Mouse (Mus musculus) ES-Bruce4 (cell line): Measurements from ENCODE around the gene Grhl3. TPM values are rescaled to one million over a fixed set of nuclear protein-coding genes. Genes with fewer than 3 reads are reported as not detected.
A peak's percentile ranks its signal among the peaks of the same experiment; 100 is the strongest.

Experiments
- H3K27ac ChIP-seq: 2 replicates; pipeline ENCODE4 v1.5.1; 2012; ENCODE audit warnings: low read length, inconsistent platforms; ENCODE audit not compliant: insufficient read depth
- H3K27me3 ChIP-seq: 2 replicates; pipeline ENCODE4 v1.6.1; 2012; ENCODE audit warnings: mild to moderate bottlenecking, low read length, inconsistent platforms; ENCODE audit not compliant: control insufficient read depth, poor library complexity, insufficient read depth, severe bottlenecking
- H3K36me3 ChIP-seq: 2 replicates; pipeline ENCODE4 v1.6.1; 2012; ENCODE audit warnings: inconsistent platforms, mild to moderate bottlenecking, low read length, moderate library complexity; ENCODE audit not compliant: control insufficient read depth, poor library complexity, insufficient read depth, severe bottlenecking
- H3K4me1 ChIP-seq: one replicate; pipeline ENCODE4 v1.8.1; 2011; ENCODE audit warnings: low read length; ENCODE audit not compliant: control insufficient read depth, insufficient read depth
- H3K4me3 ChIP-seq: 2 replicates; pipeline ENCODE4 v1.5.1; 2011; ENCODE audit warnings: low read depth, mild to moderate bottlenecking, low read length
- H3K9ac ChIP-seq: 2 replicates; pipeline ENCODE4 v1.6.1; 2012; ENCODE audit warnings: low read depth, mild to moderate bottlenecking, inconsistent platforms; ENCODE audit not compliant: poor library complexity, severe bottlenecking
- H3K9me3 ChIP-seq: replicated peaks from 2 replicates; pipeline ENCODE4 v1.6.1; 2012; ENCODE audit warnings: mild to moderate bottlenecking, low read length, inconsistent platforms; ENCODE audit not compliant: control insufficient read depth, poor library complexity, insufficient read depth, severe bottlenecking
- CTCF ChIP-seq: IDR thresholded peaks from one replicate; pipeline ENCODE4 v1.8.1; 2011; ENCODE audit warnings: low read depth, low read length
- EP300 ChIP-seq: IDR thresholded peaks from 2 replicates; pipeline ENCODE4 v1.6.1; 2011; ENCODE audit warnings: low read depth, low read length; ENCODE audit not compliant: insufficient read depth
- POLR2A ChIP-seq: IDR thresholded peaks from one replicate; pipeline ENCODE4 v1.8.1; 2011; ENCODE audit warnings: low read length; ENCODE audit not compliant: insufficient read depth
- polyA plus RNA-seq: library from polyadenylated mRNA; stranded (reverse); fragments of >200 nt; gene quantifications from 2 replicates; pipeline ENCODE4 v1.2.4, GENCODE M21; 2011; ENCODE audit warnings: low read depth; ENCODE audit not compliant: missing spikeins, insufficient read depth, insufficient read length

Grhl3 gene
- polyA plus RNA-seq, 1 experiment = 18.0 TPM

DNA sequence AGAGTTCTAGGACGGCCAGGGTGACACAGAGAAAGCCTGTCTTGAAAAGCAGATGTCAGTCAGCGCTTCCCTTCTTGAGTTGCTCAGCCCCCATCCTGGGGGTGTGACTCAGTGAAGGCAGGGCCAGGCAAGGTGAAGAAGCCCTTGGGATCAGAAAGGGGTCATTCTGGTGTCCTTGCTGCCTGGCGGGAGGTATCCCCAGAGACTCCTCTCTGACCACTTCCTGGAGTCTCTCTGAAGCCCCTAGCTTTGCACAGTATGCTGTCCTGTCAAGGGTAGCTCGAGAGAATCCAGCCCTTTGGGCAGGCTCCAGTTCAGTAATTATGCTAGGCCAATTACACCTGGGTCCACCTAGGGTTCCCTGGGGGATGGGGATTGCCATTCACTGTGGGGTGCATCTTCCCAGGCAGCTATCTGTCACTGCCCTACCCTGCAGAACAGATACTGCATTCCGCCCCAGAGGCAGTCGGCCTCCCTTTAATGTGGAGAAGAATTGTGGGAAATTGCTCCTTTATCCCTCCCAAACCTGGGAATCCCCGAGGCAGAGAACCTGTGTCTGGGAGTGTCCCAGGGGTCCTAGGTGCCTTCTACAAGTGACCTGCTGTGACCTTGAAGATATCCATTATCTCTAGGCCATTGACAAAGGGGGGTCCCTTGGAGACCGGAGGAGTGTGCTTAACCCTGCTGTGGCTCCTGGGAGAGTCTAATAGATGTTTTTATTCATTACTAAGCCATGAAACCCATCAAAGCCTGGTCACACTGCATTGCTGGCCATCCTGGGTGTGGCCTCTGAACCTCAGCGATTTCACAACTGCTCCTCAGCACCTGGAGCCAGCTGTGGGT is 41.4 kb downstream of the Grhl3 start:
- no peak overlapping the region for H3K4me3 ChIP-seq
- no peak overlapping the region for H3K27ac ChIP-seq

DNA sequence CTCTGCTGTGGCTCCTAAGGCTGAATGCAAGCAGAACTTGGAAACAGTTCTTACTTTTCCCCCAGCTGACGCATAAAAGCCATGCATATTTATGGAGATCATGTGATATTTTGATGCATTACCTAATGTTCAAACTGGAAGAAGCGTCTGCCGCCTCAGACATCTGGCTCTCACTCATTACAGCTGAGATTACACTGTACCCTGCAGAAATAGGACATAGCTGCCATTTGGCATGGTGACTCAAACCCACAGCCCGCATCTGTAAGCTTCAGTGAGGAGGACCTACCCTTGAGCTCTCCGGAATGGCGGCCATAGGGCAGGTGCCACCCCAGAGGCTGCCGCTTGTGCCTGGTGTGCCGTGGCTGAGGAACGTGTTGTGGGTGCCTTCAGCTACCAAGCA is 42.2 kb downstream of the Grhl3 start:
- no peaks in the 10 kb centered on the region for H3K27me3 ChIP-seq

More for the DNA sequence above, 41.4 kb downstream of the Grhl3 start:
- TF ChIP-seq POLR2A = no peak
- peak; percentile 54; the same call in 1 of the 2 replicates for TF ChIP-seq EP300
- Histone ChIP-seq H3K36me3 (no peaks in the 10 kb centered on the region), H3K9ac (no peak overlapping the region), H3K4me1 (peaks cover 7% of the 10 kb centered on the region), H3K27me3 (no peaks in the 10 kb centered on the region), H3K9me3 (peaks cover 6% of the 10 kb centered on the region)

GRCm38 (mm10) chr4:135530270-135530669 is 43.2 kb downstream of the Grhl3 start:
- H3K27ac ChIP-seq = no peak overlapping the region
- TF ChIP-seq CTCF (peak; percentile 40), POLR2A (no peak), EP300 (no peak)
- H3K9ac ChIP-seq = no peak overlapping the region
- no peaks in the 10 kb centered on the region for H3K27me3 ChIP-seq
- H3K4me1 ChIP-seq = peaks cover 5% of the 10 kb centered on the region
- no peak overlapping the region for H3K4me3 ChIP-seq
- peaks cover 6% of the 10 kb centered on the region for H3K9me3 ChIP-seq
- H3K36me3 ChIP-seq = no peaks in the 10 kb centered on the region

More for the DNA sequence above, 42.2 kb downstream of the Grhl3 start:
- no peak overlapping the region for H3K27ac ChIP-seq
- peaks cover 6% of the 10 kb centered on the region for H3K9me3 ChIP-seq
- H3K4me3 ChIP-seq = no peak overlapping the region
- no peak for TF ChIP-seq EP300
- TF ChIP-seq POLR2A = no peak
- TF ChIP-seq CTCF = no peak
- peaks cover 5% of the 10 kb centered on the region for H3K4me1 ChIP-seq
- no peak overlapping the region for H3K9ac ChIP-seq
- H3K36me3 ChIP-seq = no peaks in the 10 kb centered on the region

DNA sequence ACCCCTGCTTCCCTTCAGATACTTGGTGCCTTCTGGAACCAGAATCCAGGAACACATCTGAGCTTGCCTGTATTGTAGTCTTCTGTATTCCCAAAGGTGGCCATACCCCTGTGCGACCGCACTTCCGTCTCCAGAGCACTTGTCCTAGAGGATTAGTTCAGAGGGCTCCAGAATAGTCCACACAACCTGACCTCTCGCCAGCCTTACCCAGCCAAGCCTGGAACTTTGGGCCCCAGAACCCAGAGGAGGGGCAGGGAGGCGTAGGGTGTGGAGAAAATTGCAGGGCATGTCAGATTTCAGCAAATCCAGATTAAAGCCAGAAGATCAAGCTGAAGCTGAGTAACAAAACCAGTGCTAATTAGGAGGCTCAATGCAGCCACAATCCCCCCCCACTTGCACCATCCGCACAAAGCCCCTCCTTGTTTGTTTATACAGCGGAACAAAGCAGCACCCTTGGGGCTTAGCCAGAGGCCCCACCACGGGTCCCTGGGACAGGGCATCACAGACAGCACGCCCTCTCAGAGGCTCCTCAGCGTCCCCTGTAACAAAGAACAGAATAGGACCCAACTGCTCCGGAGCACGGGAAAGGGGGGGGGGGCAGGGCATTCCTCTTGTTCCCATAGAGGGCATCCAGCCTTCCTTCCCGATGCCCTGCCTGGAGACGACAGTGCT is 47.3 kb downstream of the Grhl3 start:
- no peak overlapping the region for H3K4me3 ChIP-seq
- H3K36me3 ChIP-seq = no peaks in the 10 kb centered on the region
- no peaks in the 10 kb centered on the region for H3K27me3 ChIP-seq
- H3K9me3 ChIP-seq = peaks cover 6% of the 10 kb centered on the region
- TF ChIP-seq CTCF (no peak), POLR2A (no peak), EP300 (no peak)
- H3K9ac ChIP-seq = no peak overlapping the region
- no peaks in the 10 kb centered on the region for H3K4me1 ChIP-seq
- no peak overlapping the region for H3K27ac ChIP-seq

- TF ChIP-seq CTCF (no peak), POLR2A (no peak), EP300 (no peak)
- H3K27ac ChIP-seq = no peak overlapping the region
- no peak overlapping the region for H3K9ac ChIP-seq
- H3K36me3 ChIP-seq = no peaks in the 10 kb centered on the region
- H3K9me3 ChIP-seq = 0 out of 2 replicates have a peak, but pooled peaks cover under 1% of the 10 kb centered on the region
- H3K4me3 ChIP-seq = no peak overlapping the region
- H3K4me1 ChIP-seq = no peaks in the 10 kb centered on the region
- H3K27me3 ChIP-seq = no peaks in the 10 kb centered on the region
Observed at GRCm38 (mm10) chr4:135525057-135525456, 48.4 kb downstream of the Grhl3 start.

DNA sequence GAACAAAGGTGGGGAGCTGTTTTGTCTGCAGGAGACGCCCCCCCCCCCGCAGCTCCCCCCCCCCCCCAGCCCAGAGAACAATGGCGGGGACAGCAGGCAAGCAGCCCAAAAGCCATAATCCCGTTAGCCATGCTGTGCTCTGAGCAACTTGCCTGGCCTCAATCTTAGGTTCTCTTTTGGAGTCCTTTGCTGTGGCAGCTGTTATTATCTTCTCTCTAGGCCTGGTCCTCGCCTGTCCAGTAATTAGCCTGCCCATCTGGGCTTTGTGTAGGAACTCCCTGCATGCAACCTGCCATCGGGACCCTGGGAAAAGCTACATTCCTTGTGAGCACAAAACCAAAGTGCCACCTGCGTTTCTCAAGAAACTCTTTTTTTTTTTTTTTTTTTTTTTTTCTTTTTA is 49.5 kb downstream of the Grhl3 start:
- H3K27ac ChIP-seq = no peak overlapping the region
- H3K4me1 ChIP-seq = no peaks in the 10 kb centered on the region
- H3K36me3 ChIP-seq = no peaks in the 10 kb centered on the region
- H3K9ac ChIP-seq = no peak overlapping the region
- no peak for TF ChIP-seq CTCF
- TF ChIP-seq EP300 = no peak
- no peak for TF ChIP-seq POLR2A
- no peak overlapping the region for H3K4me3 ChIP-seq
- no peaks in the 10 kb centered on the region for H3K27me3 ChIP-seq
- no peaks in the 10 kb centered on the region for H3K9me3 ChIP-seq
